Mouse (Mus musculus) stomach, embryonic 14.5 days (tissue): Measurements from ENCODE around the gene Ints12. TPM values are rescaled to one million over a fixed set of nuclear protein-coding genes. Genes with fewer than 3 reads are reported as not detected.

Experiments used
- ATAC-seq: fragments of 200-750 bp; cut with Nextera tagmentation; 2 replicates; pipeline ENCODE4 v1.8.0; 2017; ENCODE audit warnings: low read depth, moderate TSS enrichment; ENCODE audit not compliant: insufficient number of reproducible peaks, insufficient read depth, low FRiP score
- H3K27ac ChIP-seq: fragments of 300-500 bp; sonication (generic); 2 replicates; pipeline ENCODE4 v1.5.1; 2014; ENCODE audit warnings: mild to moderate bottlenecking, low read length, moderate library complexity, mixed read lengths
- H3K27me3 ChIP-seq: fragments of 300-500 bp; sonication (generic); 2 replicates; pipeline ENCODE4 v1.6.1; 2014; ENCODE audit warnings: low read length, control low read depth, mixed read lengths; ENCODE audit not compliant: control insufficient read depth, insufficient read depth
- H3K36me3 ChIP-seq: fragments of 300-500 bp; sonication (generic); 2 replicates; pipeline ENCODE4 v1.6.1; 2014; ENCODE audit warnings: mild to moderate bottlenecking, control low read depth, low read length, moderate library complexity, mixed read lengths; ENCODE audit not compliant: control insufficient read depth, insufficient read depth
- H3K4me1 ChIP-seq: fragments of 300-500 bp; sonication (generic); 2 replicates; pipeline ENCODE4 v1.6.1; 2014; ENCODE audit warnings: low read length, control low read depth, mixed read lengths; ENCODE audit not compliant: control insufficient read depth, insufficient read depth
- H3K4me2 ChIP-seq: fragments of 300-500 bp; sonication (generic); replicated peaks from 2 replicates; pipeline ENCODE4 v1.6.1; 2014; ENCODE audit warnings: low read depth, low read length, control low read depth
- H3K4me3 ChIP-seq: fragments of 300-500 bp; sonication (generic); 2 replicates; pipeline ENCODE4 v1.5.1; 2014; ENCODE audit warnings: low read depth, low read length, control low read depth
- H3K9ac ChIP-seq: fragments of 300-500 bp; sonication (generic); replicated peaks from 2 replicates; pipeline ENCODE4 v1.6.1; 2014; ENCODE audit warnings: low read depth, mild to moderate bottlenecking, control low read depth, low read length, moderate library complexity, mixed read lengths
- H3K9me3 ChIP-seq: fragments of 300-500 bp; sonication (generic); 2 replicates; pipeline ENCODE4 v1.6.1; 2016; ENCODE audit warnings: low read depth, low read length, control low read depth; ENCODE audit not compliant: control insufficient read depth
- WGBS: fragments of 180-500 bp; shearing (Covaris S2); extraction: QIAGEN DNeasy Blood & Tissue Kit; methylation state at CpG from one replicate; pipeline ENCODE4 v1.1.7; 2014; 5-methylcytosine and 5-hydroxymethylcytosine counted together
- polyA plus RNA-seq: library from polyadenylated mRNA; unstranded; fragments of >200 nt; fragmentation: Nextera tagmentation; extraction: Ambion mirVana; gene quantifications from 2 replicates; pipeline ENCODE4 v1.2.1, GENCODE M21; 2014

Gene Ints12
- polyA plus RNA-seq, 1 experiment from 2014 or later = 23.0 TPM

DNA sequence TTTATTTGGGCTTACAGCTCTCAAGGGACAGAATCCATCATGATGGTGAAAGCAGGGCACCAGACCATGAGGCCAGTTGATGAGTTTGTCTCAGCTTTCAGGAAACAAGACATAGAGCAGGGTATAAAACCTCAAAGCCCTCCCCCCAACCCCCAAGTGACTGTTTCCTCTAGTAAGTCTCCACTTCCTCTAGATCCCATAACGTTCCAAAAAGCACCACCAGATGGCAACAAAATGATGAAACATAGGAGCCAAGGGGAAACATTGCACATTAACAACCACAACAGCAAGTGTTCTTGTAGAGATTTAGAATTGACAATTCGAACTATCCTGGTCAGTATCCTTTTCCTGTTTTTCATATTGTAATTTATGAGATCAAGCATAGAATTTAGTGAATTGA is 20.1 kb downstream of the Ints12 start:
- H3K27me3 ChIP-seq = no peaks in the 10 kb centered on the region
- H3K4me1 ChIP-seq = no peaks in the 10 kb centered on the region
- WGBS = 32% methylated on average over 2 of the region's 2 CpGs
- H3K9ac ChIP-seq = no peak overlapping the region
- no peak overlapping the region for H3K27ac ChIP-seq
- ATAC-seq = no peak
- H3K4me3 ChIP-seq = no peak overlapping the region
- H3K9me3 ChIP-seq = no peaks in the 10 kb centered on the region
- peaks cover 15% of the 10 kb centered on the region for H3K36me3 ChIP-seq
- no peak overlapping the region for H3K4me2 ChIP-seq

DNA sequence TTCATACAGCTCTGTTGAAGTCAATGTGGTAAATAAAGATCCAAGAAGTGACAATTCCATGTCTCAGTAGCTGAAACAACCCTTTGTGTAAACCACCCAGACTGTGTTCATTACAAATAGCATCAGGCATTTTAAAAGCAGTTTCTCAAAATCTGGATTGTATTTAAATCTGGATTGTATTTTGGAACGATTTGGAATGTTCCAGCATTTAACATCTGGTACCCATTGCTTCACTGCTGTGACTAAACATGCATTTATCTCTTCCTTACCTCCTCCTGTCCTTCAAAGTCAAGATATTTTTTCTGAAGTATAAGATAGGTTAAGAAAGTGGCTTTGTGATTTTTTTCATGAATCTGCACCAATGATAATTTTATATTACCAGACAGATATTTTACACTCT is 21.6 kb downstream of the Ints12 start:
- Histone ChIP-seq H3K27ac (no peak overlapping the region), H3K9ac (no peak overlapping the region), H3K4me3 (no peak overlapping the region), H3K36me3 (peaks cover 8% of the 10 kb centered on the region), H3K4me2 (no peak overlapping the region), H3K9me3 (no peaks in the 10 kb centered on the region), H3K27me3 (no peaks in the 10 kb centered on the region), H3K4me1 (no peaks in the 10 kb centered on the region)
- WGBS = 54% methylated on average over 1 of the region's 1 CpGs
- no peak for ATAC-seq

DNA sequence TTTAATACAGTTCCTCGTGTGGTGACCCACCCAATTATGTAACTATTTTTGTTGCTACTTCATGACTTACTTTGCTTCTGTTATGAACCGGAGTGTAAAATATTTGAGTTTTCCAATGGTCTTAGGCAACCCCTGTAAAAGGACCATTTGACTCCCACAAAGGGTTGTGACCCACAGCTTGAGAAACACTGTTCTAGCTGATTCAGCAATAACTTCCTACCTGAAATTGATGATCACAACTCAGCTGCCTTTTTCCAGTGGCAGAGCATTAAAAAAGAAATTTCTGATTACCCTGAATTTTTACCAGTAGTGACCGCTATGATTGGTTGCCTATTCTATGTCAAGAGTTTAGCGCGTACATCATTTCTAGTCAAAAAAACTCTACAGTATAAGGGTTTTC is 39.7 kb downstream of the Ints12 start:
- 92% methylated on average over 5 of the region's 5 CpGs for WGBS
- Histone ChIP-seq H3K9me3 (no peaks in the 10 kb centered on the region), H3K4me1 (no peaks in the 10 kb centered on the region), H3K27me3 (no peaks in the 10 kb centered on the region), H3K4me2 (no peak overlapping the region), H3K9ac (no peak overlapping the region), H3K4me3 (no peak overlapping the region), H3K36me3 (no peaks in the 10 kb centered on the region), H3K27ac (no peak overlapping the region)
- ATAC-seq = no peak

DNA sequence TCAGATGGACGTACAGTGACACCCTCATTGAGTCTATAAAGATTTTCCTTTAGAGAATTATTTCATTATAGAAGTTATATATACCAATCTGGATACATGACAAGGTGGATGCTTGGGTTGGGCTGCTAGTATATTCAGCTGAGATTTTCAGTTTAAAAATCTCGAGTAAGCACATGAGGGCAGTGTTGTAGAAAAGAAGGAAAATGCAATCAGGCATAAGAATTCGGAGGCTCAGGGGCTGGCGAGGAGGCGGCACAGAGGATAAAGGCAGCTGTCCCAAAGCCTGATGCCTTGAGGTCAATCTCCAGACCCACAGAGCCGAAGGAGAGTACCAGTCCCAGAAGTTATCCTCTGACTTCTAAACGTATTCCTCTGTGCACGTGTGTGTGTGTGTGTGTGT is 41.0 kb downstream of the Ints12 start:
- no peaks in the 10 kb centered on the region for H3K27me3 ChIP-seq
- no peaks in the 10 kb centered on the region for H3K4me1 ChIP-seq
- no peak for ATAC-seq
- H3K4me2 ChIP-seq = no peak overlapping the region
- no peak overlapping the region for H3K9ac ChIP-seq
- no peak overlapping the region for H3K27ac ChIP-seq
- WGBS = 72% methylated on average over 8 of the region's 8 CpGs
- H3K4me3 ChIP-seq = no peak overlapping the region
- no peaks in the 10 kb centered on the region for H3K36me3 ChIP-seq
- H3K9me3 ChIP-seq = no peaks in the 10 kb centered on the region

DNA sequence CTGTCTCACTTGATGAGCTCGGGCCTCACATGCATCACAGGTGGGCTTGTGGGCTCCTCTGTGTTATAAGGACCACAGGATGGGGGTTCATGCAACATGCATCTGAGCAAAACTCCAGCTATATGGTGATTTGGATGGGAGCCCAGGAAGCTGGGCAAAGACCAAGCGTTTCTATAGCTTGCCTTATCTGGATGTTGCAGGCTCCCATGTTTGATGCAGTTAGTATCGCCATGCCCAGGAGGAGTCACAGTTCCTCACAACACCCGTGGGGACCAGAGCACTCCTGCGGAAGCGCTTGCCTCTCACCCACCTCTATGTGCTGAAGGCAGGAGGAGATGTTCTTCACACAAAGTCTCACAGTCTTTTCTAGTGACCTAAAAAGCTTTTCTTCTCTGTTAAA is 50.2 kb downstream of the Ints12 start:
- Histone ChIP-seq H3K36me3 (no peaks in the 10 kb centered on the region), H3K9ac (no peak overlapping the region), H3K4me3 (no peak overlapping the region), H3K4me1 (no peaks in the 10 kb centered on the region), H3K27me3 (no peaks in the 10 kb centered on the region), H3K4me2 (no peak overlapping the region), H3K27ac (no peak overlapping the region), H3K9me3 (no peaks in the 10 kb centered on the region)
- no peak for ATAC-seq
- 87% methylated on average over 6 of the region's 6 CpGs for WGBS

DNA sequence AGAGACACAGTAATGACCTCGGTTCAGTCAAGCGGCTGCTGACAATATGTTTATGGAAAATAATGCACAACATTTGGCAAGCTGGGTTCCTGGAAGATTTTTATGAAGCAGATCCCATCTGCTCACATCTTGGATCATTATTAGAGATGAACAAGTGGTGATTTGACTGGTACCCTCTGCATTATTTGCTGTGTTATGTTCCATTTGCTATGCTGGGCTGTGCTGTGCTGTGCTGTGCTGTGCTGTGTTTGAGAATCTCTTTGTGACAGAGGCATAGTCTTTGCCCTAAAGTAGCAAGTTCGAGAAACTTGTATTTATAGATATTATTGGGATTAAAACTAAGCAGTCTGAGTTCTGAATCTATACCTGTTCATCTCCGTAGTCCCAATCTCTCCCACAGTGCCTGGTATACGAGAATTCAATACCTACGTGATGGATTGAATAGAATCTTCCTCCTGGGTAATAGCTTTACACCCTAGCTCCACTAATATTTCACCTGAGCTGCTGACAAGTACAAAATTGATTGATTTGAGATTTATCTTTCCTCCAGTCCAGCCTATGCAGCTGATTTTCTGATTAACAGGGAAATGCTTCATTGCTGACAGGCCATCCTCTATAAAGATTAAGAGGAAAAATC is 53.0 kb downstream of the Ints12 start:
- H3K4me2 ChIP-seq = no peak overlapping the region
- H3K4me1 ChIP-seq = no peaks in the 10 kb centered on the region
- no peak for ATAC-seq
- 80% methylated on average over 6 of the region's 6 CpGs for WGBS
- H3K36me3 ChIP-seq = no peaks in the 10 kb centered on the region
- H3K4me3 ChIP-seq = no peak overlapping the region
- no peak overlapping the region for H3K9ac ChIP-seq
- H3K9me3 ChIP-seq = no peaks in the 10 kb centered on the region
- no peak overlapping the region for H3K27ac ChIP-seq
- H3K27me3 ChIP-seq = no peaks in the 10 kb centered on the region

DNA sequence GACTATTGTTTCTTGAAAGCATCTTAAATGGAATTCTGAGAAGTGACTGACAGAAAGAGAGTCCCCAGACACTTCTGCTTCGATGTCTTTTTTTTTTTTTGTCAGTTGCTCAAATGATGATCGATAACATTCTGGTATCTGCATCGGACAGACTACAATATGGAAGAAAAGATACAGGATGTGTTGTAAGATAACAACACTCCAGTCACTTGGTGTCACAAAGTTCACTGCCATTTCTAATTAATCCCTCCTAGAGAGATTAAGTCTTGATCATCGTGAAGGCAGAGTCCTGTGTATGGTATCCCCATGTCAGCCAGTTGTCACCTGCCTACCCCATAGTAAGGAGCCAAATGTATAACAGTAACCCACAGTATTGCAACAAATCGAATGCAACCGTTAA is 60.0 kb downstream of the Ints12 start:
- WGBS = 85% methylated on average over 6 of the region's 6 CpGs

DNA sequence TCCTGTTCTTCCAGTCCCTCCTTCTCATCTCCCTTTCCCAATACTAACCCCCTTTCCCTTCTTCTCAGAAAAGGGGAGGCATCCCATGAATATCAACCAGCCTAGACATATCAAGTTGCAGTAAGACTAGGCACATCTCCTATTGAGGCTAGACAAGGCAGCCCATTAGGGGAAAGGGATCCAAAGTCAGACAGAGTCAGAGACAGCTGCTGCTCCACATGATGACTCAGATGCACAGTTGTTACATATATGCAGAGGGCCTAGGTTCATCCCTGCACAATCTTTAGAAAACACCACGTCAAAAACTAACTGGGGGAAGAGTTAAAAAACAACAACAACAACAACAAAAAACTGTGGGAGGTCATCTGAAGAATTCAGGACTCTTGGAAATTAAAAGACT is 61.2 kb downstream of the Ints12 start:
- no peaks in the 10 kb centered on the region for H3K9me3 ChIP-seq
- H3K9ac ChIP-seq = no peak overlapping the region
- H3K27ac ChIP-seq = no peak overlapping the region
- no peak overlapping the region for H3K4me2 ChIP-seq
- H3K4me1 ChIP-seq = no peaks in the 10 kb centered on the region
- no peak for ATAC-seq
- H3K27me3 ChIP-seq = no peaks in the 10 kb centered on the region
- H3K4me3 ChIP-seq = no peak overlapping the region
- no peaks in the 10 kb centered on the region for H3K36me3 ChIP-seq
- WGBS = 71% methylated on average over 1 of the region's 1 CpGs

More for the DNA sequence above, 60.0 kb downstream of the Ints12 start:
- H3K27ac ChIP-seq = no peak overlapping the region
- ATAC-seq = no peak
- no peak overlapping the region for H3K9ac ChIP-seq
- H3K4me3 ChIP-seq = no peak overlapping the region
- no peaks in the 10 kb centered on the region for H3K9me3 ChIP-seq
- H3K4me1 ChIP-seq = no peaks in the 10 kb centered on the region
- H3K27me3 ChIP-seq = no peaks in the 10 kb centered on the region
- no peak overlapping the region for H3K4me2 ChIP-seq
- H3K36me3 ChIP-seq = no peaks in the 10 kb centered on the region

DNA sequence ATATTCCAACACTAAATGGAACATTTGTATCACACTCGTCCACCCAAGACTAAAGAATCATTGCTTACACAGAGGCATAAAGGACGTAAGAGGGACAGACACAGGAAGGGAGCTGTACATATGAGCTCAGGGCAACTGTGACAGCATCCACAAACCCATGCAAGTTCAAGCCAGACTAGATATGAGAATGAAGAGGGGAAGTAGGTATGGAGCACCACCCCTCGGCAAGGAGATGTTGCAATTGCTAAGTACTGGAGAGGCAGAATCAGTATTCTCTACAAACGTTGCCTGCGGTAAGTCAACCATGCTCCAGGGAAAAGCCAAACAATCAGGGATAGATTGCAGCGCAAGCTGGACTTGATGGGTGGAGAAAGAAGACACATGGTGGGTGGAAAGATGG is 62.0 kb downstream of the Ints12 start:
- Histone ChIP-seq H3K27me3 (no peaks in the 10 kb centered on the region), H3K9ac (no peak overlapping the region), H3K27ac (no peak overlapping the region), H3K4me2 (no peak overlapping the region), H3K4me1 (no peaks in the 10 kb centered on the region), H3K4me3 (no peak overlapping the region), H3K36me3 (no peaks in the 10 kb centered on the region), H3K9me3 (no peaks in the 10 kb centered on the region)
- 63% methylated on average over 6 of the region's 6 CpGs for WGBS
- no peak for ATAC-seq
